Mouse (Mus musculus) stomach, embryonic 16.5 days (tissue): ENCODE results near the gene Usmg5. TPM values are rescaled to one million over a fixed set of nuclear protein-coding genes. Genes with fewer than 3 reads are reported as not detected.
"Not testable (repeated sequence)": the region's sequence is repeated elsewhere in the genome, so short reads cannot be mapped to it uniquely, and the experiment has no call there.

Experiments
- ATAC-seq: fragments of 200-750 bp; cut with Nextera tagmentation; 2 replicates; pipeline ENCODE4 v1.8.0; 2017; ENCODE audit warnings: moderate number of reproducible peaks, moderate TSS enrichment; ENCODE audit not compliant: insufficient read depth, low FRiP score
- H3K27ac ChIP-seq: fragments of 300-500 bp; sonication (generic); 2 replicates; pipeline ENCODE4 v1.5.1; 2014; ENCODE audit warnings: low read length
- H3K27me3 ChIP-seq: fragments of 300-500 bp; sonication (generic); 2 replicates; pipeline ENCODE4 v1.6.1; 2014; ENCODE audit warnings: low read length, control low read depth, mixed read lengths; ENCODE audit not compliant: control insufficient read depth, insufficient read depth
- H3K36me3 ChIP-seq: fragments of 300-500 bp; sonication (generic); 2 replicates; pipeline ENCODE4 v1.6.1; 2014; ENCODE audit warnings: low read length; ENCODE audit not compliant: control insufficient read depth, insufficient read depth
- H3K4me1 ChIP-seq: fragments of 300-500 bp; sonication (generic); 2 replicates; pipeline ENCODE4 v1.6.1; 2014; ENCODE audit warnings: low read length, control low read depth, mixed read lengths; ENCODE audit not compliant: control insufficient read depth, insufficient read depth
- H3K4me2 ChIP-seq: fragments of 300-500 bp; sonication (generic); 2 replicates; pipeline ENCODE4 v1.6.1; 2014; ENCODE audit warnings: low read depth, low read length, mixed read lengths
- H3K4me3 ChIP-seq: fragments of 300-500 bp; sonication (generic); replicated peaks from 2 replicates; pipeline ENCODE4 v1.5.1; 2014; ENCODE audit warnings: mild to moderate bottlenecking, low read length
- H3K9ac ChIP-seq: fragments of 300-500 bp; sonication (generic); 2 replicates; pipeline ENCODE4 v1.6.1; 2014; ENCODE audit warnings: low read length
- H3K9me3 ChIP-seq: fragments of 300-500 bp; sonication (generic); replicated peaks from 2 replicates; pipeline ENCODE4 v1.6.1; 2016; ENCODE audit warnings: low read length, control low read depth; ENCODE audit not compliant: control insufficient read depth
- WGBS: fragments of 180-500 bp; shearing (Covaris S2); extraction: QIAGEN DNeasy Blood & Tissue Kit; methylation state at CpG from one replicate; pipeline ENCODE4 v1.1.7; 2014; 5-methylcytosine and 5-hydroxymethylcytosine counted together
- polyA plus RNA-seq: library from polyadenylated mRNA; unstranded; fragments of >200 nt; fragmentation: Nextera tagmentation; extraction: Ambion mirVana; gene quantifications from 2 replicates; pipeline ENCODE4 v1.2.1, GENCODE M21; 2015

The Usmg5 gene
- 1,055 and 1,395 TPM in 2 replicates for polyA plus RNA-seq

DNA sequence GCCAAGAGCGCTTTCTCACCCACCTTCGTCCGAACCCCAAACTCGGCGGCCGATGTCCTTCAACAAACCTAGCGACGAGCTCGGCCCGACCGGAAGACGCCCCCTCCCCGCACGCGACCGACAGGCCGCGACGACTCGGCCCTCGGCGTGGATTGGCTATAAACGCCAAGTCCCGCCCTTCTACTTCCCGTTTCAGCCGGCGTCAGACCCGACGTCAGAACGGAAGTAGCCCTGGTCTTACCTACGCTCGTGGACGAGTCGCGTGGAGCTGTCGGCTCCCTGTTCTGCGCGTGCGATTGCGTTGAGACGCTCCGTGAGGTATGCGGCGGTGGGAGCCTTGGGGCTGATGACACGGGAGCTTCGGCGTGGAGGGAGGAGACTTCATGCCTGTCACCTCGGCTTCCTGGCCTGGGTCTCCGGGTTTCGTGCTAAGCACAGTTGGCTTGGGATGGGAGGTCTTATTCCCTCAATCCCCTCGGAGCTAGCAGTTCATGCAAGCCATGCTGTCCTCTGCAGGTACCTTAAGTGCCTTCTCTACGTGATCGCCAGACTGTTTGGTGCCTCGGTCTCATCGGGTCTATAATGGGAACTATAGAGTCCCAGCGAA is at the start of gene Usmg5, which contains the start of gene Pdcd11:
Gene Usmg5, minus strand, starts transcription at position 98 of the 607 bp plus-strand sequence.
Gene Pdcd11, plus strand, starts transcription at position 219 of the 607 bp plus-strand sequence.
- Histone ChIP-seq H3K4me2 (peak within 1 kb of the TSS; percentile 78), H3K27me3 (no peaks in the 10 kb centered on the region), H3K4me3 (peak within 1 kb of the TSS; percentile 95), H3K9ac (peak within 1 kb of the TSS; percentile 95), H3K36me3 (peaks cover 5% of the 10 kb centered on the region; the same call in 1 of the 2 replicates), H3K4me1 (peaks cover 16% of the 10 kb centered on the region), H3K27ac (peak within 1 kb of the TSS; percentile 82), H3K9me3 (no peaks in the 10 kb centered on the region)
- under 1% methylated on average over 56 of the region's 56 CpGs for WGBS
- peak; percentile 99 for ATAC-seq

DNA sequence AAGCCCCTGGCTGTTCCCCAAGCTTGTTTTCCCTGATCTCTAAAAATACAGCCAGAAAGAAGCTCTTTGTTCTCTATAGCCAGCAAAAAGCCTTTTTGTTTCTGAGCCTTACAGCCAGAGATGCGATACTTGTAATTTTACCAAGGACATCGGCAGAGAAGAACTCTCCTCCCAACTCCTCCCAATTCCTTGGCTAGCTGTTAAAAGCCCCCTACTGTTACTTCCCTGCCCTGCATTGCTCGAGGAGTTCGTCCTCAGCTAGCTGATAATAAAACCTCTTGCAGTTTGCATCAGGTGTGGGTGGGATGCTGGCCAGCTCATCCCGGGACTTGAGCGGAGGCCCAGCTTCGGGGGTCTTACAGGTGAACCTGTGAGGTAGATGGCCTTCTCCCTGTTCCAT is 49.2 kb upstream of the Usmg5 start:
- not testable (repeated sequence) for H3K4me3 ChIP-seq, H3K9ac ChIP-seq, H3K4me2 ChIP-seq, H3K36me3 ChIP-seq, H3K27ac ChIP-seq, H3K9me3 ChIP-seq, H3K27me3 ChIP-seq, ATAC-seq
- H3K4me1 ChIP-seq: peaks cover 12% of the 10 kb centered on the region
- 26% methylated on average over 7 of the region's 7 CpGs for WGBS

- Histone ChIP-seq H3K4me2 (peak within 1 kb of the TSS; percentile 63), H3K27me3 (no peaks in the 10 kb centered on the region), H3K4me1 (peaks cover 12% of the 10 kb centered on the region), H3K27ac (peak within 1 kb of the TSS; percentile 92), H3K4me3 (peak within 1 kb of the TSS; percentile 60), H3K9me3 (no peaks in the 10 kb centered on the region), H3K9ac (peak within 1 kb of the TSS; percentile 87), H3K36me3 (peaks cover 4% of the 10 kb centered on the region; the same call in 1 of the 2 replicates)
- WGBS: 3% methylated on average over 28 of the region's 28 CpGs
- ATAC-seq: peak; percentile 79
These were observed 47.4 kb upstream of the Usmg5 start, which contains the start of gene Calhm2 for GRCm38 (mm10) chr19:47137771-47138421. Gene Calhm2, minus strand, starts transcription at chr19:47138294.

GRCm38 (mm10) chr19:47137051-47137581 is 46.7 kb upstream of the Usmg5 start:
- no peaks in the 10 kb centered on the region for H3K9me3 ChIP-seq

DNA sequence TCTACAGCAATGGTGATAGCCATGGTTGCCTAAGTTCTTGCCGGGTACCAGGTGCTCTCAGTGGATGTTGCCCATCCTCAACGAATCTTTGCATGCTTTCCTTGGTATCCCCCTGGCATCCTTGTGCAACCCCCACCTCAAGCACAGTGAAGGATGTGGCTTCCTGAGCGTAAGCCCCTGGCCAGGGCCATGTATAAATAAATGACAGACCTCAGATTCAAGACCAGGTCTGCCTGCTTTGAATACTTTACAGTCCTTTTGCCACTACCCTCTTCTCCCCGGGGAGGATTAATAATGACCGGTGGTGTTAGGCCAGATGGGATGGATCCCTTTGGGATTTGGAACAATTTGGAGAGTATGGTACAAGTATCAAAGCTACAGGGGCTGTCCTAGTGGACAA is 45.7 kb upstream of the Usmg5 start:
- Histone ChIP-seq H3K4me1 (peaks cover 12% of the 10 kb centered on the region), H3K9me3 (no peaks in the 10 kb centered on the region), H3K9ac (no peak overlapping the region), H3K4me2 (peak overlapping the region; percentile 63; the same call in 1 of the 2 replicates), H3K27me3 (no peaks in the 10 kb centered on the region), H3K36me3 (peaks cover 4% of the 10 kb centered on the region; the same call in 1 of the 2 replicates), H3K4me3 (peak overlapping the region; percentile 60; the same call in 1 of the 2 replicates), H3K27ac (no peak overlapping the region)
- ATAC-seq: no peak
- 84% methylated on average over 5 of the region's 5 CpGs for whole genome bisulfite sequencing

More at GRCm38 (mm10) chr19:47137051-47137581, 46.7 kb upstream of the Usmg5 start:
- Histone ChIP-seq H3K4me2 (peak overlapping the region; percentile 63), H3K9ac (peak overlapping the region; percentile 87), H3K4me1 (peaks cover 12% of the 10 kb centered on the region), H3K4me3 (peak overlapping the region; percentile 60), H3K36me3 (peaks cover 4% of the 10 kb centered on the region; the same call in 1 of the 2 replicates), H3K27ac (peak overlapping the region; percentile 92), H3K27me3 (no peaks in the 10 kb centered on the region)
- peak; percentile 48; the same call in 1 of the 2 replicates for ATAC-seq
- WGBS: 16% methylated on average over 6 of the region's 6 CpGs

GRCm38 (mm10) chr19:47135568-47135967 is 45.1 kb upstream of the Usmg5 start:
- Histone ChIP-seq H3K4me2 (no peak overlapping the region), H3K9ac (no peak overlapping the region), H3K27ac (no peak overlapping the region), H3K27me3 (no peaks in the 10 kb centered on the region), H3K4me1 (peaks cover 12% of the 10 kb centered on the region), H3K4me3 (no peak overlapping the region), H3K36me3 (peaks cover 4% of the 10 kb centered on the region; the same call in 1 of the 2 replicates), H3K9me3 (no peaks in the 10 kb centered on the region)
- no peak for ATAC-seq
- 95% methylated on average over 17 of the region's 17 CpGs for WGBS

- 89% methylated on average over 7 of the region's 7 CpGs for WGBS
- H3K9me3 ChIP-seq: no peaks in the 10 kb centered on the region
- no peak overlapping the region for H3K4me2 ChIP-seq
- peaks cover 16% of the 10 kb centered on the region; the same call in 1 of the 2 replicates for H3K36me3 ChIP-seq
- ATAC-seq: no peak
- no peak overlapping the region for H3K27ac ChIP-seq
- peaks cover 8% of the 10 kb centered on the region for H3K4me1 ChIP-seq
- H3K27me3 ChIP-seq: no peaks in the 10 kb centered on the region
- H3K4me3 ChIP-seq: no peak overlapping the region
- no peak overlapping the region for H3K9ac ChIP-seq
These were observed 42.7 kb upstream of the Usmg5 start for GRCm38 (mm10) chr19:47133161-47133560.

GRCm38 (mm10) chr19:47130551-47131125 is 40.2 kb upstream of the Usmg5 start:
- Histone ChIP-seq H3K4me1 (no peaks in the 10 kb centered on the region), H3K27ac (no peak overlapping the region), H3K36me3 (peaks cover 29% of the 10 kb centered on the region), H3K9ac (no peak overlapping the region), H3K4me2 (no peak overlapping the region), H3K27me3 (no peaks in the 10 kb centered on the region), H3K4me3 (no peak overlapping the region), H3K9me3 (no peaks in the 10 kb centered on the region)
- ATAC-seq: no peak
- WGBS: 93% methylated on average over 15 of the region's 15 CpGs
